Mouse (Mus musculus): ENCODE measurements around the gene Ghitm.

DNA sequence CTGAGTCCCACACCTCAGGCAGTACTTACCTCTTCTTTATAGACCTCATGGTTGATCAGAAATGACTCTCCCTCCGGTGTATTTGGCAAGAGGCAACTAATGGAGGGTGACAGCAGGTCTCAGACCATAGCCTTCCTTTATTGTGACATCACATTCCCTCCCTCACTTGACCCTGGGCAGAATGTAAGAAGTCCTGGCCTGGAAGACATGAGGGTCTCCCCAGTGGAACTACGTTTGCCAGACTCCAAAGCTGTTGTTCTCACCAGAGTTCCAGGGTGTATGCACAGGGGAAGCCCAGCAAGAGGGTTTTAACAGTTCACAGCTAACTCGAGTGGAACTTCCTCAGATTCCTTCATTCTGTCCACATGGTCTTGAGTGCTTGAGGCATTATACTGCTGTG, 21.1 kb downstream of the Ghitm start, which contains the start of gene 2610528A11Rik:
- TF ChIP-seq CTCF (IDR thresholded peaks at IDR 0.05; ENCODE audit: low read depth, low read length) (no peak), POLR2A (IDR thresholded peaks at IDR 0.05; ENCODE audit: extremely low read depth, insufficient read depth, low read length) (no peak)

All from liver, adult 2 months (tissue).